Mouse (Mus musculus) liver, postnatal 0 days (tissue): ENCODE results near the gene Hpca. TPM values are rescaled to one million over a fixed set of nuclear protein-coding genes. Genes with fewer than 3 reads are reported as not detected.

ENCODE experiments used
- ATAC-seq: fragments of 200-750 bp; cut with Nextera tagmentation; 2 replicates; pipeline ENCODE4 v1.8.0; 2017; ENCODE audit warnings: mild to moderate bottlenecking, moderate library complexity
- DNase-seq: peaks from one replicate; pipeline ENCODE4 v3.0.0-alpha.2; 2016
- H3K27ac ChIP-seq: fragments of 300-500 bp; sonication (generic); 2 replicates; pipeline ENCODE4 v1.5.1; 2014; ENCODE audit warnings: antibody characterized with exemption, moderate library complexity, mild to moderate bottlenecking, low read depth
- H3K27me3 ChIP-seq: fragments of 300-500 bp; sonication (generic); 2 replicates; pipeline ENCODE4 v1.6.1; 2014; ENCODE audit warnings: low read length, control low read depth, mixed read lengths; ENCODE audit not compliant: insufficient read depth
- H3K36me3 ChIP-seq: fragments of 300-500 bp; sonication (generic); replicated peaks from 2 replicates; pipeline ENCODE4 v1.6.1; 2014; ENCODE audit warnings: mild to moderate bottlenecking, control low read depth, low read length, moderate library complexity, mixed read lengths; ENCODE audit not compliant: insufficient read depth
- H3K4me1 ChIP-seq: fragments of 300-500 bp; sonication (generic); 2 replicates; pipeline ENCODE4 v1.6.1; 2014; ENCODE audit warnings: antibody characterized with exemption, mild to moderate bottlenecking, control low read depth; ENCODE audit not compliant: insufficient read depth
- H3K4me2 ChIP-seq: fragments of 300-500 bp; sonication (generic); 2 replicates; pipeline ENCODE4 v1.6.1; 2014; ENCODE audit warnings: low read depth, mild to moderate bottlenecking, low read length, moderate library complexity, mixed read lengths
- H3K4me3 ChIP-seq: fragments of 300-500 bp; sonication (generic); 2 replicates; pipeline ENCODE4 v1.5.1; 2014; ENCODE audit warnings: low read depth, low read length
- H3K9ac ChIP-seq: fragments of 300-500 bp; sonication (generic); replicated peaks from 2 replicates; pipeline ENCODE4 v1.6.1; 2014; ENCODE audit warnings: mild to moderate bottlenecking, moderate library complexity
- H3K9me3 ChIP-seq: fragments of 300-500 bp; sonication (generic); 2 replicates; pipeline ENCODE4 v1.6.1; 2016; ENCODE audit warnings: mild to moderate bottlenecking, control low read depth, low read length, mixed read lengths
- CTCF ChIP-seq: sonication (generic); IDR thresholded peaks from 2 replicates; pipeline ENCODE4 v1.5.1; 2016; ENCODE audit warnings: antibody characterized with exemption, low read depth
- EP300 ChIP-seq: IDR thresholded peaks from 2 replicates; pipeline ENCODE4 v1.6.1; 2016; ENCODE audit warnings: antibody characterized with exemption, low read depth, mild to moderate bottlenecking
- WGBS: fragments of 180-500 bp; shearing (Covaris S2); extraction: QIAGEN DNeasy Blood & Tissue Kit; methylation state at CpG from one replicate; pipeline ENCODE4 v1.1.7; 2014; ENCODE audit not compliant: insufficient replicate concordance; 5-methylcytosine and 5-hydroxymethylcytosine counted together
- polyA plus RNA-seq: library from polyadenylated mRNA; unstranded; fragments of >200 nt; fragmentation: Nextera tagmentation; extraction: Ambion mirVana; gene quantifications from 2 replicates; pipeline ENCODE4 v1.2.1, GENCODE M21; 2015

The Hpca gene
- polyA plus RNA-seq, 1 experiment from 2014 or later = 0.18 TPM

DNA sequence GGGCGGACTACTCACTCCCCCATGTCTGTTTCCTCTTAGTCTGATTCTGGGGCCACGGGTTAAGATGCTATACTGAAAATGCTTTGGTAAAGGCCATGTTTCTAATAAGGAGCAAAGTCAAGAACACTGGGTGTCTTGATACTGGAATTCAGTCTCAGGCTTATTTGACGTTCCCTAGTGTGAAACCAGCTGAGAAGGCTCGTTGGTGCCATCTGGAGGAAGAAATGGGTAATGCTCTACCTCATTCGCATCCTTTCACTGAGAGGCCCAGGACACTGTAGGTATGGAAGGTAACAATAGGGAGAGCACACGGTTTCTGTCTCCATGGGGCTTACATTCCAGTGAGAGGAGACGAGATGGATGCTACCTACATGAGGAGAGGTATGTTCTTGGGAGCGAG is 35.8 kb downstream of the Hpca start:
- Histone ChIP-seq H3K9me3 (no peaks in the 10 kb centered on the region), H3K4me1 (no peaks in the 10 kb centered on the region), H3K27ac (no peak overlapping the region), H3K9ac (no peak overlapping the region), H3K27me3 (0 out of 2 replicates have a peak, but pooled peaks cover 2% of the 10 kb centered on the region), H3K4me2 (no peak overlapping the region), H3K36me3 (peaks cover 8% of the 10 kb centered on the region), H3K4me3 (no peak overlapping the region)
- TF ChIP-seq EP300 (no peak), CTCF (peak; percentile 96)
- DNase-seq (peak; percentile 80), ATAC-seq (peak; percentile 46; the same call in 1 of the 2 replicates)
- WGBS = 29% methylated on average over 8 of the region's 8 CpGs

DNA sequence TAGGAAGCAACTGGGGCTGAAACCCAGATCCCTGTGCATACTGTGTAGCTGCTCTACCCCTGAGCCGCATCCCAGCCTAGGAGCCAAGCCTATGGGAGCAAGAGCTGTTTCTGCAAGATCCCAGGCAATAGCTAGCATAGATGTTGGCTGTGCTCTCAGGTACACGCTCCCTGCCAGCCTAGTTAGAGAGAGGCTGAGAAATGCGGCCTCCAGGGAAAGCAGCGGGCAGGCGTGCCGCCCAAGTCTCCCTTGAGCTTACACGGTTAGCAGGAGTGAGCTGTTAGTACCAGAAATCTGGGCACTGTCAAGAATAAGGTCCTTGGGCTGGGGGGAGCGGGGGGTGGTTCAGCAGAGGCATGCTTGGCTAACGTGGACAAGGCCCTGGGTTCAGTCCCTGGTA is 36.9 kb downstream of the Hpca start:
- WGBS = 92% methylated on average over 9 of the region's 9 CpGs
- Histone ChIP-seq H3K27ac (no peak overlapping the region), H3K9me3 (no peaks in the 10 kb centered on the region), H3K9ac (no peak overlapping the region), H3K27me3 (0 out of 2 replicates have a peak, but pooled peaks cover 2% of the 10 kb centered on the region), H3K4me2 (no peak overlapping the region), H3K4me3 (no peak overlapping the region), H3K4me1 (no peaks in the 10 kb centered on the region), H3K36me3 (peaks cover 19% of the 10 kb centered on the region)
- DNase-seq = no peak
- ATAC-seq = no peak
- TF ChIP-seq EP300 (no peak), CTCF (no peak)

DNA sequence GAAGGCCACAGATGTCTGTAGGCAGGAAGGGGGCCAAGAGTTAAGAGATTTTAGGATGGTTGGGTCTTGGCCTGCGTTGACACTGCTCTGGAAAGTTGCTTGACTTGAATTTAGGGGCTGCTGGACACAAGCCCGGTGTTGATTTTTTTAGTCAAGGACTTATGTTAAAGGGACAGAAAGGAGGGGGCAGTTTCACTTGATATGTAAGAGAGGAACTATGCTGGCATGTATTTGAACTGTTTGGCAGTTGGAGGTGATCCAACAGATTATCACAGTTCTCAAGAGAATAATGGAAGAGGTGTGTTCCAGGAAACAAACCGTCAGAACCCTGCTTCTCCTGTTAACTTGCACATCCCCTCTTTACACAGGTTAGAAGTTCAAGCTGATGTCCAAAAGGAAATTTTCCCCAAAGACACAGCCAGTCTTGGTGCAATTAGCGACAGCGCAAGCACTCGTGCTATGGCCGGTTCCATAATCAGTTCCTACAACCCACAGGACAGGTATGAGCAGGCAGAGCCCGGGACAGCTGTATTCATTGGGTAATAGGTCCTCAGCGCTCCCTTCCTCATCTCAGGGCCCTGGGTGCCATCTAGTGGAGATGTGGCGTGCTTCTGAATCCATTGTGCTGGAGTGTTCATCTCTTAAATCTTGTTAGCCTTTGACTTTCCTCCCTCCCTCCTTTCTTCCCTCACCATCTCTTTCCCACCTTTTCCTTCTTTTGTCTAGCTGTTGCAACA is 39.3 kb downstream of the Hpca start:
- Histone ChIP-seq H3K4me1 (no peaks in the 10 kb centered on the region), H3K27ac (peak overlapping the region; percentile 63), H3K27me3 (0 out of 2 replicates have a peak, but pooled peaks cover 2% of the 10 kb centered on the region), H3K4me3 (no peak overlapping the region), H3K9me3 (no peaks in the 10 kb centered on the region), H3K4me2 (no peak overlapping the region), H3K9ac (no peak overlapping the region), H3K36me3 (peaks cover 33% of the 10 kb centered on the region)
- ATAC-seq (peak; percentile 85), DNase-seq (peak; percentile 81)
- TF ChIP-seq EP300 (no peak), CTCF (peak; percentile 92)
- 43% methylated on average over 10 of the region's 10 CpGs for WGBS

DNA sequence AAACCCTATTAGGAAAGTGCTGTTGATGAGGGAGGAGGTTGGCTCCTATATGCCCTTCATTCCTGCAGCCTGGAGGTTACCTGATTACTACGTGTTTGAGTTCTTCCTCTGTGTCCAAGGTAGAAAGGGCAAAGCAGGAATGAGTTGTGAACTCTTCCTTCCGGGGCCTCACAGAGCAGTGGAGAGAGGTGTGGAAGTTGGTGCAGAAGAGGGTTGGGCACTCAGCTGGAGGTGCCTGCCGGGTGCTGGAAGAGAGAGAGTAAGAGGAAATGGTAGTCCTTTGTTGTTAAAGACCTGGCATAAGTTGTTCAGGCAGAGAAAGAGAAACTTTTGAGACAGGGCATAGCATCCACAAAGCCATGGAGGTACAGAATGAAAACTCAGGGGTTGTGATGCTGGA is 39.9 kb downstream of the Hpca start:
- Histone ChIP-seq H3K36me3 (peaks cover 34% of the 10 kb centered on the region), H3K9ac (no peak overlapping the region), H3K27ac (peak overlapping the region; percentile 63), H3K4me2 (no peak overlapping the region), H3K4me1 (no peaks in the 10 kb centered on the region), H3K9me3 (no peaks in the 10 kb centered on the region), H3K27me3 (0 out of 2 replicates have a peak, but pooled peaks cover 2% of the 10 kb centered on the region), H3K4me3 (no peak overlapping the region)
- DNase-seq (no peak), ATAC-seq (peak; percentile 17; the same call in 1 of the 2 replicates)
- TF ChIP-seq CTCF (no peak), EP300 (no peak)
- WGBS = 73% methylated on average over 3 of the region's 3 CpGs

DNA sequence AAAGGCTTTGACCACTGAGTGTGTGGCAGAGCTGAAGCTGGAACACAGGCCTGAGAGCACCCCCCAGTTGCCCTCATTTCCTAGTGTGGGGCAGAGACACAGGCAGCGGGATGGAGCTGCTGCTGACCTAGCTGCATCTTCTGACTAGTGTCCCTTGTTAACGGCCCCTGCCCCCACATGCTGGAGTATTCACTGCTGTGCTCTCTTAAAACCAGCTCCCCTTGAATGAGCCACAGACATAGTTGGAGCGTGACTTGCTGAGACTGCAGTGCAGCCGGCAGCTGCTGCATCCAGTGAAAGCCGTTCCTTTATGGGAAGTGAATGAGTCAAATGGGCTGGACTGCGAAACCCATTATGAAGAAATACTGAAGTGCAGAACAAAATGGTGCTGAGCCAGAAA is 40.3 kb downstream of the Hpca start:
- no peaks in the 10 kb centered on the region for H3K9me3 ChIP-seq
- peak overlapping the region; percentile 67; the same call in 1 of the 2 replicates for H3K27ac ChIP-seq
- no peak overlapping the region for H3K9ac ChIP-seq
- 78% methylated on average over 6 of the region's 6 CpGs for WGBS
- no peak for DNase-seq
- ATAC-seq = peak; percentile 49
- H3K4me2 ChIP-seq = no peak overlapping the region
- H3K36me3 ChIP-seq = peaks cover 38% of the 10 kb centered on the region
- H3K4me3 ChIP-seq = no peak overlapping the region
- TF ChIP-seq CTCF (no peak), EP300 (no peak)
- no peaks in the 10 kb centered on the region for H3K4me1 ChIP-seq
- H3K27me3 ChIP-seq = no peaks in the 10 kb centered on the region

DNA sequence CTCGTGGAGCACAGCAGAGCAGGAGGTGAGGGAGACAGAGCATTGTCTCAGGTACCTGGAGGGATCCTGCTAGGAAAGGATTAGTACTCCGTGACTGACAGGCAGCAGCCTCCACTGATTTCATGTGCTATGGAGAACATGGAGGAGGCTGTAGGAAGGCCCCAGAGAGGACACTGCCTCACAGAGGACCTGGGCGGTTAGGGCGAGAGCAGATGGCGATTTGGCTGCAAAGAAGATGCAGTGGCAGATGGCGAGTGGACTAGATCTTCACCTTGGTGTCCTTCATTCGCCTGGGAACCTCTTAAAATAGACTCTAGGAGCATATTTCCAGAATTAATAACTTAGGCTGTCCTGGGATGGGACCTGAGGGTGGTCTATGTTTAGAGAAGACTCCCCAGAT is 40.8 kb downstream of the Hpca start:
- no peak for ATAC-seq

More for the DNA sequence above, 40.8 kb downstream of the Hpca start:
- Histone ChIP-seq H3K36me3 (peaks cover 40% of the 10 kb centered on the region), H3K9ac (no peak overlapping the region), H3K4me3 (no peak overlapping the region), H3K27me3 (no peaks in the 10 kb centered on the region), H3K4me2 (no peak overlapping the region), H3K27ac (peak overlapping the region; percentile 67; the same call in 1 of the 2 replicates), H3K4me1 (no peaks in the 10 kb centered on the region), H3K9me3 (no peaks in the 10 kb centered on the region)
- DNase-seq = no peak
- TF ChIP-seq CTCF = no peak
- no peak for TF ChIP-seq EP300
- WGBS = 76% methylated on average over 7 of the region's 7 CpGs
